Mouse (Mus musculus): Measurements from ENCODE around the gene Tmem136. TPM values are rescaled to one million over a fixed set of nuclear protein-coding genes. Genes with fewer than 3 reads are reported as not detected.

Tmem136 gene
- total RNA-seq, 1 experiment from 2014 or later, result 4.4 TPM

DNA sequence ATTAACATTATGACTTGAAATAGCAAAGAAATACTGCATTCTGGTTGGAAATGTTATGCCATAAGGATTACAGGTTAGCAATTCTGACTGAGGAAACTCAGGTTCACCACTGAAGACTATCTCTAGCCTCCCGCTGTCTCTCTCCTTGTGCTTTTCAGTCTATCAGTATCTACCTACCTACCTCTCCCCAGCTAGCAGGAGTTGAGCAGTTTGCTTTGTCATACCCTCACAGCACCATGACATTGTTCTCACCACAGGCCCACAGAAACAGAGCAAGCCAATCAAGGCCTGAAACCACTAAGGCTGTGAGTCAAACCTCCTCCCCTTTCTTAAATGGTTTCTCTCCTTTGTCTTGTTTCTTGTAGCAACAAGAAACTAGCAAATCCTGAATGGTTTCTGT is 41.8 kb downstream of the Tmem136 start:
- DNase-seq, result no peak

DNA sequence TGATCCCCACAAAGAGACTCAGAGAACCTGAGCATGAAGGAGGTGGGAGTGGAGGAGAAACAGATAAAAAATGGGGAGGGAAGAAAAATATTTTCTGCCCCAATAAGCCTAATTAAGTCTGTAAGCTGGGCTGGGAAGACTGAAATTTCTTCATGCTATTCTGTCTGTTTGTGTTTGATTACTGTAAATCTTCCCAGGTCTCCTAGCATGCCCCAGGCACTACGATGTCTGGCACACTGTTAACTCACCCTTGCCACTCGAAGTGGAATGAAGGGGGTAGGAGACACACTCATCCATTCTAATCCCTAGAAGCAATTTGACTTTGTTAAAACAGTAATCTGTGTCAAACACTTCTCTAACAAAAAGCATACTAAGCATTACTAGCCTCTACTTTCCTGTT is 44.6 kb downstream of the Tmem136 start:
- DNase-seq, result no peak

DNA sequence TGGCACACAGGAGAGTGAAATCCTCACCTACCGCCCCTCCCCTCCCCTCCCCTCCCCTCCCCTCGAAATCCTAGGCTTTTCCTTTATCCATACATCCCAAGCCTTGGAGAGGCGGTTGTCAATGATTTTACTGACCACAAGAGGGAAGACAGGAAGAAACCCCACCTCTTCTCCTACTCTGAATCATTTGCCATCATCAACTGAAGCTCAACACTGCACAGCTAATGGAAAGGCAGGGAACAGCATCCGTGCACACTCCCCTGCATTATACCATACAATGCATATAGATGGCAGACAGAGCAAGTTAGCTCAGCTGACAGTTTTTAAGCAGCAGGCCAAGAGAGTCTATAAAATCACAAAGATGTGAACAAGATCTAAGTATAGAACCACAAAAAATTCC is 45.2 kb downstream of the Tmem136 start:
- DNase-seq, result no peak

DNA sequence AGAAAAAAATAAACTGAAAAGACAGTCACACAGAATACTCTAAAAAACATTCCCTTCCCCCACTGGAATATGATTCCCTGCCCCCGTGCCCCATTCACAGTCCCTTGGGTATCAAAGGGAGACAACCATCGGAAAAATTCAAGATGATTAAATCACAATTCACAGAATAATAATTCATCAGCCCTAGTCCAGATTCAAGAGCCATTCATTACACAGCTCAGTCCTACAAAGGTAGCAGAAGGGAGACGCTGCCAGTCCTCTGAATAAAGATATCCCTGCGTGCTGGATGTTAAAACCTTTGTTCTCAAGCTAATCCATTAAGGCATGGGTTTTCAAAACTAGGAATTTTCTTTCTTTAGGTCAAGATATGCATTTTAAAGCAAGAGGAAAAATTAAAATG is 45.8 kb downstream of the Tmem136 start:
- DNase-seq, result no peak

DNA sequence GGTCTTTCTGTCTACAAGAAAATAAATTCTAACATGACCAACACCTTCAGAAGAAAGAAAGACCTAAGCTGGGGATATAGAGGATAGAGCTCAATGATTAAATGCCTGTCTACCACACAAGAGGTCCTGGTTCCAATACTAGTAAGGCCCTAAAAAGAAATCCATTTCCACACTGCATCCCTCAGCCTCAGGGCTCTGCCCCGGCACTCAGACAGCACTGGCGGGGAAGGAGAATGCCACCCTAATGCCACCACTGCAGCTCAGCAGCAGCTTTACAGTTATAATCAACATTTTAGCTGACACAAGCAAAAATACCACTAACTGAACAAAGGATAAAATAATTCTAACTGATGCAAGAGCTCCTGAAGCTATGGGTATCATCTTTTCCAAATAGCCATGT is 46.2 kb downstream of the Tmem136 start:
- DNase-seq, result no peak

DNA sequence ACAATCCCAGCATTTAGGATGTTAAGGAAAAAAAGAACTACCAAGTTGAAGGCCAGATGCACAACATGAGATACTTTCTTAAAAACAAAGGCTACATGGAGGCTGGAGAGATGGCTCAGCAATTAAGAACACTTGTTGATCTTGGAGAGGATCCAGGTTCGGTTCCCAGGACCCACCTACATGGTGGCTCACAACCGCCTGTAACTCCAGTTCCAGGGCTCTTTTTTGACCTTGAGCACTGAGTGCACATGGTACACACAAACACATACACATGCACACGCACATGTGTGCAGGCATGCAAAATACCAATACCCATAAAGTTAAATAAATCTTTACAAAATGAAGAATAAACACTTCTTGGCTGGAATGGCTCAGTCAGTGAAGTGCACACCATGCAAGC is 48.5 kb downstream of the Tmem136 start:
- no peak for DNase-seq

DNA sequence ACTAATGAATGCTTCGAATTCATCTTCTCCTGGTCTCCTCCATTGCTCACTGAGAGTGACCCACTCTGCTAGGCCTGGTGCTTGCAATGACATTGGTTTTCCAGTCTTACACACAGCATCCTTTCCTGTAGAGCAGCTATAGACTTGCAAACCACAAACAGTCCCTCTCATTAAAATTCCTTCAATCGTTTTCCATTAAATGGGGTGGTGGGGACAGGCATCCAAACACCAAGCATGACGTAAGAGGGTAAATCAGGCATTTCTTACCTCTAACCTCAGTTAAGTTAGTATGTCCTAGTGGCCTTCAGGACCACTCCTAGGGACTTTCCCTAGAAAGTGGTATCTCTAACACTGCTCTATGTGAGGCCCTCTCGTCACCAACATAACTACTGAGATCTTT is 51.1 kb downstream of the Tmem136 start:
- no peak for DNase-seq

DNA sequence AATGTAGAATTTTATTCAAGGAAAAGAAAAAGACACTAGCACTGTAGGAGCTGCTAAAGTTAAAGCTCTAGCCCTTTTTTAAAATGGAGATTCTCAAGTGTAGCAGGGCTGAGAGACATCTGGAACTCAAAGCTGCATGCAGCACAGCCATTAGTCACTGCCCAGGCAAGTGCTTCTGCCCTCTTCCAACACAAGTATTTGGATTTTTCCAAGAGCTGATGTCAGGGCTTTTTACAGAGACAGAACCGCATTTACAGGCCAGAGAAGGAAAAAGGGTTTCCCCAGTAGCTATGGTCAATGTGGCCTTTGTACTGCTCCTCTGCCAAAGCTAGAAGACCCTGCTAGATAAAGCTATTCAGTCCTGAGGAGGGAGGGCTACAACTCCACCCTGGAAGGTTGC is 54.8 kb downstream of the Tmem136 start:
- DNase-seq, result no peak

Other genes starting within 250 kb of the Tmem136 start
- 2.0 and 2.1 TPM in 2 replicates for gene Grik4, start 172.1 kb downstream of the Tmem136 start, total RNA-seq (2021)
- gene Arhgef12, start 9.3 kb downstream of the Tmem136 start, total RNA-seq (2021), result 137 and 142 TPM in 2 replicates
- not detected in 2 replicates for gene Pou2f3, start 93.8 kb upstream of the Tmem136 start, total RNA-seq (2021)
- gene Oaf, start 123.3 kb upstream of the Tmem136 start, total RNA-seq (2021), result 7.7 and 16.8 TPM in 2 replicates
- gene Trim29, start 194.3 kb upstream of the Tmem136 start, total RNA-seq (2021), result 0.33 TPM in 1 of 2 replicates, not detected in the other